Mouse (Mus musculus): Measurements from ENCODE around the gene Igsf8. TPM values are rescaled to one million over a fixed set of nuclear protein-coding genes. Genes with fewer than 3 reads are reported as not detected.

The Igsf8 gene
- polyA plus RNA-seq, 1 experiment, result 25.4 TPM

DNA sequence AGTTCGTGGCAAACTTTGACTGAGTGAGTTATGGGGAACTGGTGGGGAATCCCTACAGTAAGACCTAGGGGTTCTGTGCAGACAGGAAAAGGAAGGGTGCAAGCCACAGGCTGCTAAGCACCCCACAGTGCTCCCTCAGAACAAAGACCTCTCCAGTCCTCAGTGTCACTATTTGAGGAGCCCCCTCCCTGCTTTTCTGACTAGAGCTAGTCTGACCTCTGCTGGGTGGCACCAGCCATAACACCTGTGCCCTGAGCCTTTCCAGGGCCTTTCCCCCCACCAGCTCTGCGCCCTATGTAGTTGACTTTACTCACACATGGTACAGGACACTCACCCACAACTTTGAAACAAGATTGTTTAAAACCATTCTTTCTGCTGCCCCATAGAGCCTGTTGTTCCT, 13.8 kb upstream of the Igsf8 start:
- TF ChIP-seq POLR2A (IDR thresholded peaks at IDR 0.05; ENCODE audit: borderline replicate concordance, control insufficient read depth, low read depth, low read length) (no peak), CTCF (IDR thresholded peaks at IDR 0.05; ENCODE audit: control insufficient read depth, insufficient read depth, low read length) (peak; percentile 27; the same call in 1 of the 2 replicates)
- H3K4me3 ChIP-seq (replicated peaks; ENCODE audit: control insufficient read depth, low read depth, low read length), result no peak overlapping the region
- WGBS, result 14% methylated on average over 2 of the region's 2 CpGs
- H3K27ac ChIP-seq (ENCODE audit: control insufficient read depth, insufficient read depth, low read depth, low read length, poor library complexity), result no peak overlapping the region
- H3K4me1 ChIP-seq (ENCODE audit: control insufficient read depth, insufficient read depth, low read length), result no peaks in the 10 kb centered on the region

DNA sequence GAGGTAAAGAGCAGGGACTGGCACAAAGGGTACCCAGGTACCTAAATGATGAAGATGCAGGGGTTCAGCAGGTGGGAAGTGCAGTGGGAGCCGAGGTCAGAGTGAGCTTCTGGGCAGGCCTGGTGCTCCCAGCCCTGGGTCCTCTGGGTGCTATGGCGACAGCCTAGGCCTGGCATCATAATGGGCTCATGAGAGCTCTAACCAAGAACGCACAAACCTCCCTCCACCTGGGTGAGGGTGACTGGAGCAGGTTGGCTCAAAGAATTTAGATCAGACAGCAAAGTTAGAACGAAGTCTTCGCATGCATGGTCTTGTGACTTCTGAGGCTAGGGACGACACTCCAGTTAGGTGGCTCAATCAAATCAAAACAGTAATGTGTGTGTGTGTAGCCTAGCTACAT, 3.1 kb upstream of the Igsf8 start, which contains the start of gene Atp1a4:
Gene Atp1a4, minus strand, starts transcription at position 101 of the 400 bp plus-strand sequence.
- WGBS, result 81% methylated on average over 6 of the region's 6 CpGs
- TF ChIP-seq POLR2A (IDR thresholded peaks at IDR 0.05; ENCODE audit: borderline replicate concordance, control insufficient read depth, low read depth, low read length), result no peak
- no peak for TF ChIP-seq CTCF (IDR thresholded peaks at IDR 0.05; ENCODE audit: control insufficient read depth, insufficient read depth, low read length)

DNA sequence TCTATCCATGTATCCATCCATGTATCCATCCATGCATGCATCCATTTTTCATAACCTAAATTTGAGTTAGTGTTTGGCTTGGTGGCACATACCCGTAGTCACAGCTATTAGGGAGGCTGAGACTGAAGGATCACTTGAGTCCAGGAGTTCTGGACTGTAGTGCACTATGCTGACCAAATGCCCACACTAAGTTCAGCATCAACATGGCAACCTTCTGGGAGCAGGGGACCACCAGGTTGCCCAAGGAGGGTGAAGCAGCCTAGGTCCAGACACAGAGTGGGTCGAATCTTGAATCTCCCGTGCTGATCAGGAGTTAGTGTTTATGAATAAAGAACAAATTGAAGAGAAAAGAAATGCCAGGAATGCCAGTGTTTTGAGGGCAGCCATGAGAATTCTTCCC, 9.8 kb downstream of the Igsf8 start:
- no peak overlapping the region for H3K4me3 ChIP-seq (replicated peaks; ENCODE audit: control insufficient read depth, low read depth, low read length)
- TF ChIP-seq POLR2A (IDR thresholded peaks at IDR 0.05; ENCODE audit: borderline replicate concordance, control insufficient read depth, low read depth, low read length) (no peak), CTCF (IDR thresholded peaks at IDR 0.05; ENCODE audit: control insufficient read depth, insufficient read depth, low read length) (no peak)
- WGBS, result 82% methylated on average over 3 of the region's 3 CpGs
- no peaks in the 10 kb centered on the region for H3K4me1 ChIP-seq (ENCODE audit: control insufficient read depth, insufficient read depth, low read length)
- H3K27ac ChIP-seq (ENCODE audit: control insufficient read depth, insufficient read depth, low read depth, low read length, poor library complexity), result no peak overlapping the region

More for the DNA sequence above, 3.1 kb upstream of the Igsf8 start, which contains the start of gene Atp1a4:
- H3K27ac ChIP-seq (ENCODE audit: control insufficient read depth, insufficient read depth, low read depth, low read length, poor library complexity), result no peak within 1 kb of the TSS
- no peaks in the 10 kb centered on the region for H3K4me1 ChIP-seq (ENCODE audit: control insufficient read depth, insufficient read depth, low read length)
- H3K4me3 ChIP-seq (replicated peaks; ENCODE audit: control insufficient read depth, low read depth, low read length), result no peak within 1 kb of the TSS

DNA sequence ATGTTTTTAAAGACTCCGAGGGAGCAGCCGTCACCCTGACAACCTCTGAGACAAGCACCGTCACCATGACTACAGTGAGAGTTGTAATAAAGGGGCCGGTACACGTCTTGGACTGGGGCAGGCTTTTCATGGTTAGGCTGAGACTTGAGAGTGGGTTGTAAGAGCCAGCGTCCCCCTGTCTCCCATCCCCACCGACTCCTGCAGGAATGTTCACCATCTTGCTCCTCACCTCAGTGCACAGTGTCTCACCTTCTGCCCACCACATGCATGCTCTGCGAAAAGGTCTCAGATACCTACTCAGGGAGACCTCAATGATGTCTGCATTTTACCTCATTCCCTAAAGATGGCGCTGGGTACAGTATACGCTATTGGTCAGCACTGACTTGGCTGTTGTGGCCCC, 10.3 kb downstream of the Igsf8 start:
- Histone ChIP-seq H3K4me1 (ENCODE audit: control insufficient read depth, insufficient read depth, low read length) (no peaks in the 10 kb centered on the region; the same call in 1 of the 2 replicates), H3K4me3 (replicated peaks; ENCODE audit: control insufficient read depth, low read depth, low read length) (no peak overlapping the region), H3K27ac (ENCODE audit: control insufficient read depth, insufficient read depth, low read depth, low read length, poor library complexity) (no peak overlapping the region)
- 88% methylated on average over 10 of the region's 10 CpGs for WGBS
- TF ChIP-seq POLR2A (IDR thresholded peaks at IDR 0.05; ENCODE audit: borderline replicate concordance, control insufficient read depth, low read depth, low read length), result no peak
- TF ChIP-seq CTCF (IDR thresholded peaks at IDR 0.05; ENCODE audit: control insufficient read depth, insufficient read depth, low read length), result no peak

DNA sequence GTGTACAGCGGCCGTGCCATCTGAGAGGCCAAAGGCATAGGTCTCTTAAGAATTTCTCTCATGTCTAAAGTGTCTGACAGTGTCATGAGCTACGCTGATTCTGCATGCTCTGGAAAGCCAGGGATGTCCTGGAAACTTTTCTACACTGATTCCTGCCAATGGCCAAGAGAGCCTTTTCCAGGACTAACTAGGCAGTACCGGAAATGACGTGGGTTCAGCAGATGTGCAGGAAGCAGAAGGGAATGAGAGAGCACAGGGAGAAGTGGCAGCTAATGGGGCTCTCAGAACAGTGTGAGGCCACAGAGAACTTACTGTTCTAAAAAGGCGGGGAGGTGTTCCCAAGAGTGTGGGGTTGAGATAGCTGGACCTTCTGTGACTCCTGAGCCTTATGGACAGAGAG, 11.9 kb downstream of the Igsf8 start:
- H3K27ac ChIP-seq (ENCODE audit: control insufficient read depth, insufficient read depth, low read depth, low read length, poor library complexity), result no peak overlapping the region
- no peak for TF ChIP-seq POLR2A (IDR thresholded peaks at IDR 0.05; ENCODE audit: borderline replicate concordance, control insufficient read depth, low read depth, low read length)
- TF ChIP-seq CTCF (IDR thresholded peaks at IDR 0.05; ENCODE audit: control insufficient read depth, insufficient read depth, low read length), result no peak
- WGBS, result 75% methylated on average over 6 of the region's 6 CpGs
- no peak overlapping the region for H3K4me3 ChIP-seq (replicated peaks; ENCODE audit: control insufficient read depth, low read depth, low read length)
- no peaks in the 10 kb centered on the region; the same call in 1 of the 2 replicates for H3K4me1 ChIP-seq (ENCODE audit: control insufficient read depth, insufficient read depth, low read length)

DNA sequence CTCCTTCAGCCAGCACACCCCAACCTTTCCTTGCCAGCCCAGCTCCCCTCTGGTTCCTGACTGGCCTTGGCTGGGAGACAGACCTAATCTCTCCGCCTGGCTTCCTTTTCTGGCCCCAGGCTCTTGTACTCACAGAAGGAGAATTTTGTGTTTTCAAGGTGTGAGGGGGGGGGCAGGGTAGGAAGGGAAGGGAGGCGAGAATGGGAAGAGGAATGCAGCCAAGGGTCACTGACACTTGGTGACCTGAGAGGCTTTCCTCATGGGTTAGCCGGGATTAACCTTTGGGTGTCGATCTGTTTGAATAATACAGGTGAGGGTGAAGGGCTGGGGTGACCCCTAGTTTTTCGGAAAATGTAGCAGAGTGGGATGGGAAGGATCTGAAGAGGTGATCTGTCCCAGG, 12.7 kb downstream of the Igsf8 start:
- no peak overlapping the region for H3K4me3 ChIP-seq (replicated peaks; ENCODE audit: control insufficient read depth, low read depth, low read length)
- 81% methylated on average over 5 of the region's 5 CpGs for WGBS

DNA sequence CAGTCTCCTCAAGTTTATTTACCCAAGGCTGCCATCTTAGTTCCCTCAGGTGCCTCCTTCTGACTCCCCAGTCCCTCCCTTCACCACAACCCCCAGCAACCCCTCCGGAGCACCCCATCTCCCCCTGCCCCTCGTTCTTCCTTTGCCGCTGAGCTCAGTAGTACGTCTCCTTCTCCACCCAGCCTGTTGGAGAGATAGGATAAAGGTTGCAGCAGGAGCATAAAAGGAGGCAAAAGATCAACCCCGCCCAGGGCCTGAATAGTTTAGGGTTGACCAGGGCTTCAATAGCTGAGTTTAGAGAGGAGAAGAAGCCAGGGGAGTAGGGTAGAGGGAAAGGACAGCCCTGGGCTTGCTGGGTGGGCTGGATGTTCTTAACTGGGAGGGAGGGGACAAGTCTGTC, 13.1 kb downstream of the Igsf8 start:
- WGBS, result 86% methylated on average over 5 of the region's 5 CpGs

More for the DNA sequence above, 12.7 kb downstream of the Igsf8 start:
- no peak overlapping the region for H3K27ac ChIP-seq (ENCODE audit: control insufficient read depth, insufficient read depth, low read depth, low read length, poor library complexity)
- TF ChIP-seq POLR2A (IDR thresholded peaks at IDR 0.05; ENCODE audit: borderline replicate concordance, control insufficient read depth, low read depth, low read length) (no peak), CTCF (IDR thresholded peaks at IDR 0.05; ENCODE audit: control insufficient read depth, insufficient read depth, low read length) (no peak)
- no peaks in the 10 kb centered on the region; the same call in 1 of the 2 replicates for H3K4me1 ChIP-seq (ENCODE audit: control insufficient read depth, insufficient read depth, low read length)

DNA sequence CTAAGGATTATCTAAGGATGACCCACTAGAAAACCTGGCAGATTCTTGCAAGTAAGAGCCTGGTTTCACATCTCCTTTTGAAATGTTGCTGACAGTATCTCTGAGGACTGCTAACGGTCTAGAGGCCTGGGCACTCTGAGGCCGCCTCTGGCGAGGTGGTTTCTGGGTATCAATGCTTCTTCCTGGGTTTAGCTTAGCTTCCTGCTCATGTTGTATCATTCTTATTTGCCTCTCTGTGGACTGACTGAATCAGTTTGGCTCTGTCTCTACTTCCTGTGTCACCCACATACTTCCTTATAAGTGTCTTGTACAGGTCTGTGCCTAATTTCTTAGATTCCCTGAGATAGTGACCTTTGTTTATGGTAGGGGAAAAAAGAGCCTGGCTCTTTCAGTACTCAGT, 15.7 kb downstream of the Igsf8 start:
- TF ChIP-seq POLR2A (IDR thresholded peaks at IDR 0.05; ENCODE audit: borderline replicate concordance, control insufficient read depth, low read depth, low read length), result no peak
- TF ChIP-seq CTCF (IDR thresholded peaks at IDR 0.05; ENCODE audit: control insufficient read depth, insufficient read depth, low read length), result no peak
- H3K27ac ChIP-seq (ENCODE audit: control insufficient read depth, insufficient read depth, low read depth, low read length, poor library complexity), result no peak overlapping the region; the same call in 1 of the 2 replicates

More for the DNA sequence above, 13.1 kb downstream of the Igsf8 start:
- H3K4me1 ChIP-seq (ENCODE audit: control insufficient read depth, insufficient read depth, low read length), result no peaks in the 10 kb centered on the region; the same call in 1 of the 2 replicates
- no peak for TF ChIP-seq POLR2A (IDR thresholded peaks at IDR 0.05; ENCODE audit: borderline replicate concordance, control insufficient read depth, low read depth, low read length)
- no peak for TF ChIP-seq CTCF (IDR thresholded peaks at IDR 0.05; ENCODE audit: control insufficient read depth, insufficient read depth, low read length)
- H3K4me3 ChIP-seq (replicated peaks; ENCODE audit: control insufficient read depth, low read depth, low read length), result no peak overlapping the region
- H3K27ac ChIP-seq (ENCODE audit: control insufficient read depth, insufficient read depth, low read depth, low read length, poor library complexity), result no peak overlapping the region

DNA sequence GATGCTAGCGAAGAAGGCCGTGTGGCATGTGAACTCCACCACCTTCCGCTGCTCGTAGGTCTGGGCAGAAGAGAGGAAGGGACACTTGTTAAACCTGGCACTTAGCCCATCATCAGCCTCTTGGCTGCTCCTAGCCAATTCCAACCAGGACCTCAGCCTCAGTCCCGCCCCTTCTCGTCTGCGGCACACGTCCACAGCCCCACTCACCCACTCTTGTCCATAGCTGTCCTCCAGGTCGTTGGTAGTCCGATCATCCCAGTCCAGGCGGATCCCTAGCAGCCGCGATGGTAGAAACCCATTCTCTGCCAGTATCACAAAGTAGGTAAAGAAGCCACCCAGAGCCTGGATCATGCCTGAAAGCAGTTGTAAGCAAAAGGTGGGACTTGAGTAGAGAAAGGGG, 16.9 kb downstream of the Igsf8 start:
- TF ChIP-seq POLR2A (IDR thresholded peaks at IDR 0.05; ENCODE audit: borderline replicate concordance, control insufficient read depth, low read depth, low read length) (no peak), CTCF (IDR thresholded peaks at IDR 0.05; ENCODE audit: control insufficient read depth, insufficient read depth, low read length) (no peak)
- Histone ChIP-seq H3K4me1 (ENCODE audit: control insufficient read depth, insufficient read depth, low read length) (no peaks in the 10 kb centered on the region; the same call in 1 of the 2 replicates), H3K27ac (ENCODE audit: control insufficient read depth, insufficient read depth, low read depth, low read length, poor library complexity) (no peak overlapping the region), H3K4me3 (replicated peaks; ENCODE audit: control insufficient read depth, low read depth, low read length) (no peak overlapping the region)
- WGBS, result 77% methylated on average over 13 of the region's 13 CpGs

More for the DNA sequence above, 15.7 kb downstream of the Igsf8 start:
- Histone ChIP-seq H3K4me1 (ENCODE audit: control insufficient read depth, insufficient read depth, low read length) (no peaks in the 10 kb centered on the region; the same call in 1 of the 2 replicates), H3K4me3 (replicated peaks; ENCODE audit: control insufficient read depth, low read depth, low read length) (no peak overlapping the region)
- WGBS, result 3% methylated on average over 3 of the region's 3 CpGs
